Mouse (Mus musculus): ENCODE data around the gene Tmub1. TPM values are rescaled to one million over a fixed set of nuclear protein-coding genes. Genes with fewer than 3 reads are reported as not detected.

Tmub1 gene
- polyA plus RNA-seq (2017; shearing (Covaris generic)), result 91.4 TPM

GRCm38 (mm10) chr5:24447624-24448298 is at the start of gene Tmub1:
Tmub1 (minus strand) TSS chr5:24447854.

GRCm38 (mm10) chr5:24452030-24452690 is 4.5 kb upstream of the Tmub1 start, which contains the start of gene Agap3:
Agap3 (plus strand) TSS chr5:24452177.

GRCm38 (mm10) chr5:24444746-24445427 is 2.8 kb downstream of the Tmub1 start, which contains the start of gene Fastk:
Fastk (minus strand) TSS chr5:24445287.

GRCm38 (mm10) chr5:24423129-24424003 is 24.3 kb downstream of the Tmub1 start, which contains the start of the genes Cdk5 and Slc4a2:
Cdk5 (minus strand) TSS chr5:24423530.
Slc4a2 (plus strand) TSS chr5:24423837.

GRCm38 (mm10) chr5:24413042-24413693 is 34.5 kb downstream of the Tmub1 start, which contains the start of gene Asic3:
Asic3 (plus strand) TSS chr5:24413392.

Other genes starting within 250 kb of the Tmub1 start
- 2.7 TPM for gene Kcnh2, start 96.2 kb downstream of the Tmub1 start, polyA plus RNA-seq (2017; shearing (Covaris generic))
- gene Nos3, start 83.0 kb downstream of the Tmub1 start, polyA plus RNA-seq (2017; shearing (Covaris generic)), result 0.14 TPM
- gene Atg9b, start 55.7 kb downstream of the Tmub1 start, polyA plus RNA-seq (2017; shearing (Covaris generic)), result 0.68 TPM
- 29.1 TPM for gene Abcb8, start 54.2 kb downstream of the Tmub1 start, polyA plus RNA-seq (2017; shearing (Covaris generic))
- gene Asic3, start 34.5 kb downstream of the Tmub1 start, polyA plus RNA-seq (2017; shearing (Covaris generic)), result not detected
- 102 TPM for gene Cdk5, start 24.3 kb downstream of the Tmub1 start, polyA plus RNA-seq (2017; shearing (Covaris generic))
- gene Slc4a2, start 24.0 kb downstream of the Tmub1 start, polyA plus RNA-seq (2017; shearing (Covaris generic)), result 45.7 TPM
- gene Fastk, start 2.6 kb downstream of the Tmub1 start, polyA plus RNA-seq (2017; shearing (Covaris generic)), result 112 TPM
- gene Agap3, start 4.3 kb upstream of the Tmub1 start, polyA plus RNA-seq (2017; shearing (Covaris generic)), result 5.2 TPM
- not detected for gene Gbx1, start 79.3 kb upstream of the Tmub1 start, polyA plus RNA-seq (2017; shearing (Covaris generic))
- gene Asb10, start 93.1 kb upstream of the Tmub1 start, polyA plus RNA-seq (2017; shearing (Covaris generic)), result not detected
- gene 4931409K22Rik, start 109.0 kb upstream of the Tmub1 start, polyA plus RNA-seq (2017; shearing (Covaris generic)), result not detected
- gene Abcf2, start 129.6 kb upstream of the Tmub1 start, polyA plus RNA-seq (2017; shearing (Covaris generic)), result 100.0 TPM
- gene Chpf2, start 138.9 kb upstream of the Tmub1 start, polyA plus RNA-seq (2017; shearing (Covaris generic)), result 38.5 TPM
- gene Smarcd3, start 176.6 kb upstream of the Tmub1 start, polyA plus RNA-seq (2017; shearing (Covaris generic)), result 1.2 TPM
- gene Nub1, start 237.7 kb upstream of the Tmub1 start, polyA plus RNA-seq (2017; shearing (Covaris generic)), result 104 TPM